Mouse (Mus musculus) limb, embryonic 14.5 days (tissue): Measurements from ENCODE around the gene Polr2i. TPM values are rescaled to one million over a fixed set of nuclear protein-coding genes. Genes with fewer than 3 reads are reported as not detected.

Experiments
- ATAC-seq: fragments of 200-750 bp; cut with Nextera tagmentation; 2 replicates; pipeline ENCODE4 v1.8.0; 2017; ENCODE audit warnings: low read depth, moderate number of reproducible peaks, moderate TSS enrichment; ENCODE audit not compliant: low FRiP score
- DNase-seq: peaks from one replicate; pipeline ENCODE4 v3.0.0-alpha.2; 2015; ENCODE audit warnings: low spot score
- H3K27ac ChIP-seq: fragments of 300-500 bp; sonication (generic); replicated peaks from 2 replicates; pipeline ENCODE4 v1.5.1; 2014; ENCODE audit warnings: low read depth, mild to moderate bottlenecking, low read length, moderate library complexity, mixed read lengths
- H3K27me3 ChIP-seq: fragments of 300-500 bp; sonication (generic); 2 replicates; pipeline ENCODE4 v1.6.1; 2014; ENCODE audit warnings: low read length, mixed read lengths; ENCODE audit not compliant: control insufficient read depth, insufficient read depth
- H3K36me3 ChIP-seq: fragments of 300-500 bp; sonication (generic); 2 replicates; pipeline ENCODE4 v1.6.1; 2014; ENCODE audit warnings: mild to moderate bottlenecking, low read length, moderate library complexity, mixed read lengths; ENCODE audit not compliant: control insufficient read depth, insufficient read depth
- H3K4me1 ChIP-seq: fragments of 300-500 bp; sonication (generic); 2 replicates; pipeline ENCODE4 v1.6.1; 2014; ENCODE audit warnings: antibody characterized with exemption, low read length, mixed read lengths; ENCODE audit not compliant: control insufficient read depth, insufficient read depth
- H3K4me2 ChIP-seq: fragments of 300-500 bp; sonication (generic); replicated peaks from 2 replicates; pipeline ENCODE4 v1.6.1; 2014; ENCODE audit warnings: low read depth, mild to moderate bottlenecking, low read length, moderate library complexity; ENCODE audit not compliant: severe bottlenecking
- H3K4me3 ChIP-seq: fragments of 300-500 bp; sonication (generic); replicated peaks from 2 replicates; pipeline ENCODE4 v1.5.1; 2014; ENCODE audit warnings: low read length
- H3K9ac ChIP-seq: fragments of 300-500 bp; sonication (generic); 2 replicates; pipeline ENCODE4 v1.6.1; 2014; ENCODE audit warnings: mild to moderate bottlenecking, low read depth, low read length, moderate library complexity; ENCODE audit not compliant: severe bottlenecking
- H3K9me3 ChIP-seq: fragments of 300-500 bp; sonication (generic); 2 replicates; pipeline ENCODE4 v1.6.1; 2016; ENCODE audit warnings: low read length; ENCODE audit not compliant: control insufficient read depth
- POLR2A ChIP-seq: fragments of 200-500 bp; IDR thresholded peaks from 2 replicates; pipeline ENCODE4 v1.8.0; 2012; ENCODE audit warnings: inconsistent platforms, mild to moderate bottlenecking, moderate library complexity, borderline replicate concordance; ENCODE audit not compliant: insufficient read depth, insufficient read length; ENCODE audit errors: extremely low read depth
- WGBS: fragments of 180-500 bp; shearing (Covaris S2); extraction: QIAGEN DNeasy Blood & Tissue Kit; methylation state at CpG from one replicate; pipeline ENCODE4 v1.1.7; 2014; 5-methylcytosine and 5-hydroxymethylcytosine counted together
- polyA plus RNA-seq, 2 experiments: library from polyadenylated mRNA; depleted of rRNA in 1 of 2; stranded (reverse) in 1 of 2; unstranded in 1 of 2; fragments of >200 nt; fragmentation: Nextera tagmentation in 1 of 2; extraction: Ambion mirVana in 1 of 2; gene quantifications; 2 replicates each; pipeline versions ENCODE4 v1.2.1 to v1.2.3; 2012 to 2014

The Polr2i gene
- polyA plus RNA-seq, 2 experiments, result 186 to 227 TPM

DNA sequence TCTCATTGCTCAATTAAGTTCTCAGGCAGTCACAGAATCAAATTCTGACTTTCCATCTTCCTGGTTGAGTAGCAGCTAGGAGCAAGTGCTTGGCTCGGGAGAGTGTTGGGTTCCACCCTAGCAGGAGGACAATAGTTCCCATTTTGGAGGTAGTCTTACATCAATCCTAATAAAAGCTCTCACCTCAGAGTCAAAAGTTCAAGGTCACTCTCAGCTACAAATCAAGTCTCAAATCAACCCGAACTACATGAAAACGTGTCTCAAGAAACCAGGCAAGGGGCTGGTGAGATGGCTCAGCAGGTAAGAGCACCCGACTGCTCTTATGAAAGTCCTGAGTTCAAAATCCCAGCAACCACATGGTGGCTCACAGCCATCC, 42.6 kb upstream of the Polr2i start:
- Histone ChIP-seq H3K4me3 (no peak overlapping the region), H3K4me1 (peaks cover 13% of the 10 kb centered on the region), H3K27me3 (no peaks in the 10 kb centered on the region), H3K4me2 (no peak overlapping the region), H3K36me3 (peaks cover 70% of the 10 kb centered on the region), H3K27ac (no peak overlapping the region), H3K9me3 (no peaks in the 10 kb centered on the region), H3K9ac (no peak overlapping the region)
- TF ChIP-seq POLR2A, result no peak
- 80% methylated on average over 4 of the region's 4 CpGs for WGBS
- no peak for DNase-seq
- ATAC-seq, result no peak

DNA sequence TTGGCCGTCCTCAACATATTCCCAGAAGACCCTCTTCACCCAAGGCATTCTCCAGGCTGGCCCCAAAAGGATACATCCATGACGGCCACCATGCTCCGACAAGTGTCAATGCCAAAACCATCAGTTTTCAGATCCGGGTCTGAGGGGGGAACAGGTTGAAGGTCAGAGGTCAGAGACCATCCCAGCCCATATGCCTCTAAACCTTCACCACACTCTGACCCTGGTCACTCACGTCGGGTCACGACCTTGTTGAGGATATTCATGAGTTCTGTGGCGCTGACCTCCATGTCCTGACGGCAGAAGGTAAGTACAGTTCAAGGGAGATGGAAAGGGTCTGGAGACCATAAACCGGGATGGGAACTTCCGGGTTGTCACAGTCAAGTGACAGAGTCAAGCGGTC, 39.7 kb upstream of the Polr2i start:
- TF ChIP-seq POLR2A, result no peak
- Histone ChIP-seq H3K36me3 (peaks cover 51% of the 10 kb centered on the region), H3K27ac (no peak overlapping the region), H3K4me1 (peaks cover 14% of the 10 kb centered on the region), H3K4me3 (peak overlapping the region; percentile 85; the same call in 1 of the 2 replicates), H3K9me3 (no peaks in the 10 kb centered on the region), H3K27me3 (no peaks in the 10 kb centered on the region), H3K9ac (no peak overlapping the region), H3K4me2 (0 out of 2 replicates have a peak overlapping the region, but pooled peaks have one; percentile 81)
- ATAC-seq (no peak), DNase-seq (no peak)
- 89% methylated on average over 12 of the region's 12 CpGs for WGBS

DNA sequence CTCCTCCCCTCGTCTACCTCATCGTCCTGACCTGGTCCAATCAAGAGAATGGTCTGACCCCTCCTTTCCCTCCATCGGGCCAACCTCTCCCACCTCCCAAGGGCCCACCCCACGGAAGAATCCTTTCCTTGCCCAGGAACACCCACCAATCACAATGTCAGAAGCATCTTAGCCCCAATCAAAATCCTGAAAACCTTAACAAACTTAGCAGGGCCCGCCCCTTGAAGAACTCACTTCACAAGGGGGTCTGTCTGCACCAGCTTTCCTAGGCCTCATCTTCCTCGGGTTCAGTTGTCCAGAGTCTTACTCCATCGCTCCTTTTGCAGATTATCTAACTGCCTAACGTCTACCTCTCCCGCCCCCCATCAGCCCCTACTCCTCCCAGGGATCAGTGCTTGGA, 38.7 kb upstream of the Polr2i start:
- Histone ChIP-seq H3K27ac (no peak overlapping the region), H3K9me3 (no peaks in the 10 kb centered on the region), H3K4me1 (peaks cover 14% of the 10 kb centered on the region), H3K4me2 (peak overlapping the region; percentile 81), H3K4me3 (peak overlapping the region; percentile 85), H3K36me3 (peaks cover 42% of the 10 kb centered on the region), H3K27me3 (no peaks in the 10 kb centered on the region), H3K9ac (peak overlapping the region; percentile 77)
- WGBS, result 19% methylated on average over 8 of the region's 9 CpGs
- no peak for TF ChIP-seq POLR2A
- no peak for ATAC-seq
- DNase-seq, result peak; percentile 21

DNA sequence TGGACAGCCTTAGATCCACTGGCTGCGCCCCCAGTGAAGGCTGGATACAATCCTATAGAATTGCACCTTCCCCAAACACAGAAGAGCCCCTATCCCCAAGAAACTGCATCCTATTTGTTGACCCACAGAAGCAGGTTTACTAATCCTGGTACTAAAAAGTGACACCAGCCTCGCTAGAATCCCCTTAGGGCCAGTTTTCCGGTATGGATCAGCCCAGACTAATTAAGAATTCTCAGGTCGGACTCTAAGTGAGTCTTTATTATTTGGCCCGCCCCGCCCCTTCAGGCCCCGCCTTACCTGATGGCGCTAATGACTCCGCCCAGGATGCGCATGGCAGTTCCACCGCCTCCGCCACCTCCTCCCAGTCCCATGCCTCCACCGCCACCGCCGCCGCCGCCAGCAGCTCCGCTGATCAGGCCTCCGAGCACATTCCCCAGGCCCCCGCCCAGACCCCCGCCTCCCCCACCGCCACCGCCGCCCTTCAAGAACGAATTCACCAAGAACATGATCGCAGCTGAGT, 38.1 kb upstream of the Polr2i start:
- 2% methylated on average over 26 of the region's 26 CpGs for WGBS
- H3K4me2 ChIP-seq, result peak overlapping the region; percentile 81
- H3K4me1 ChIP-seq, result peaks cover 14% of the 10 kb centered on the region
- no peak for TF ChIP-seq POLR2A
- H3K36me3 ChIP-seq, result peaks cover 36% of the 10 kb centered on the region
- no peaks in the 10 kb centered on the region for H3K9me3 ChIP-seq
- peak overlapping the region; percentile 82 for H3K27ac ChIP-seq
- ATAC-seq (peak; percentile 45), DNase-seq (peak; percentile 82)
- H3K4me3 ChIP-seq, result peak overlapping the region; percentile 85
- H3K27me3 ChIP-seq, result no peaks in the 10 kb centered on the region
- peak overlapping the region; percentile 77 for H3K9ac ChIP-seq

DNA sequence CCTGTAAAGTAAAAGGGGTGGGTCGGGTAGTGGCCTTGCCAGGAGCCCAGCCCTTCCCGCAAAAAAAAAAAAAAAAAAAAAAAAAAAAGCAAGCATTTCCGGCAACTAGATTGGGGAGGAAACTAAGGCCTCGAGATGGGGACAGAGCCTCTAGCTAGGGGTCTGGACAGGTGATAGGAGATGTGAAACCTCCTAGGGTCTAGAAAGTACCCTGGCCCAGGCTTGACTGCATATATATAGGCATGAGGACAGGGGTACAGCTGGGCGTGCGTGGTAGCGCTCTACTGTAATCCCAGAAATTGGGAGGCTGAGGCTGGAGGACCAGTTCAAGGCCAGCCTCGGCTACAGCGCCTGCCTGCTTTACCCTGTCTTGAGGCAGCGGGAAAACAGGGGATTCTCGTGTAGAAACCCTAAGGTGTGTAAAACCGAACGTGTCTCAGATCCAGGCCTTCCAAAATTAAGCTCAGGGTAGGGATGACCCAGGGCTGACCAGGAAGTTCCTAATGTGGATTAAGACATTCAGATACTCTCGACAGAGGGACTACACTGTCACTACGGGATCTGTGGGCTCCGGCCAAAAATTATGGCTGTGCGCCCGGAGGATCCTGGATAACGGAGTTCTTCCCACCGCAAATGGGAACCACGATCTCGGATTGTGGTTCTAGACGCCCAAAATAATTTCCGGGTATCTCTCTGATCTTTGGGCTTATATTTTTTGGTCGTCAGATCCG, 37.5 kb upstream of the Polr2i start:
- Histone ChIP-seq H3K4me3 (peak overlapping the region; percentile 85), H3K27ac (peak overlapping the region; percentile 82), H3K27me3 (no peaks in the 10 kb centered on the region), H3K36me3 (peaks cover 30% of the 10 kb centered on the region), H3K9ac (peak overlapping the region; percentile 77), H3K4me1 (peaks cover 14% of the 10 kb centered on the region), H3K4me2 (peak overlapping the region; percentile 81), H3K9me3 (no peaks in the 10 kb centered on the region)
- TF ChIP-seq POLR2A, result no peak
- DNase-seq (peak; percentile 23), ATAC-seq (peak; percentile 5; the same call in 1 of the 2 replicates)
- under 1% methylated on average over 26 of the region's 26 CpGs for WGBS
